Mouse (Mus musculus): ENCODE measurements around the gene Tas1r2.

The Tas1r2 gene

DNA sequence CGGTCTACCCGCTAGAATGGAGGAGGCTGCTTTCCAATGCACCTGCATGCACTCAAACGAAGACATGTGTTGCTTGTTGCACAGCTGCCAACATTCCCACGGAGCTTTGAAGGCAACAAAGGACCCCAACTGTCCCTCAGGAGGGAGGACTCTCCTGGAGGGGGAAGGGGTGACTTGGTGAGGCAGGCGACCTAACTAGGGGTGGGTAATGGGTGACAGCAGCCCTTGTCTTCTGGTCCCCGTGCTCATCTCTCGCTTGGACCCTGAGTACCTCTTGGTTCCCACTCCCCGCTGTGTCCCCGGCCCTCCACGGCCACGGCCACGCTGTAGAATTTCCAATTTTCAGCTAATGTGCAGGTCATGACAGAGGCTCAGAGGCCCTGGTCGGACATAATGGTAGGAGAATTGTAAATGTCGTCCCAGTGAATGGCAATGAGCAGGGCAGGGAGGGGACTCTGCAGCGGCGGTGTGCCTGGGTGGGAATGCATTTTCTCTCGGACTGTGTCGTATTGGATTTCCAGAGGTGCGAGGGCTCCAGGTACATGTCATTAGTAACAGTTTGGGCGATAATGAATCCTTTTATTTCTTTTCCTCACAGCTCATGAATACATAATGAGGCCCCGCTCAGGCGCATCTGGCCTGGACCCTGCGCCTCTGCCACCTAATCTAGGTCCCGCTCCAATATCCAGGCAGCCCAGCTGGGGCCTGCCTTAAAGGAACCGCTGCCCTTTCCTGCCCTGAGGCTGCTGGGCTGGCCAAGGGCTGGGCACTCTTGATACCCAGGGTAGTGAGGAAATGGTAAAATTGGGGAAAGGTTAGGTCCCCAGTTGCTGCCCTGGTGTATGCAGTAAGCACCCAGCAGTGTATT lies 57.4 kb downstream of the Tas1r2 start:
- no peak for DNase-seq (ENCODE audit: low spot score)

GRCm38 (mm10) chr4:139715241-139715932 lies 62.0 kb downstream of the Tas1r2 start:
- DNase-seq (ENCODE audit: low spot score) = no peak

- DNase-seq (ENCODE audit: low spot score) = no peak
These were observed 63.3 kb downstream of the Tas1r2 start for GRCm38 (mm10) chr4:139716477-139717169.

- no peak for DNase-seq (ENCODE audit: low spot score)
These were observed 65.6 kb downstream of the Tas1r2 start for GRCm38 (mm10) chr4:139718978-139719377.
